Mouse (Mus musculus) C2C12 (cell line): Measurements from ENCODE around the gene Gm30083. TPM values are rescaled to one million over a fixed set of nuclear protein-coding genes. Genes with fewer than 3 reads are reported as not detected.

Source experiments
- H3K27me3 ChIP-seq: one replicate; pipeline ENCODE4 v1.6.1; 2011; ENCODE audit not compliant: control insufficient read depth, insufficient read depth, insufficient read length
- H3K36me3 ChIP-seq: one replicate; pipeline ENCODE4 v1.6.1; 2011; ENCODE audit not compliant: control insufficient read depth, insufficient read depth
- H3K4me3 ChIP-seq: one replicate; pipeline ENCODE4 v1.5.1; 2011; ENCODE audit warnings: mild to moderate bottlenecking, control low read depth; ENCODE audit not compliant: poor library complexity, insufficient read depth, severe bottlenecking
- H3K79me2 ChIP-seq: one replicate; pipeline ENCODE4 v1.6.1; 2011; ENCODE audit not compliant: control insufficient read depth, insufficient read depth
- H3K79me3 ChIP-seq: one replicate; pipeline ENCODE4 v1.6.1; 2011; ENCODE audit warnings: low read depth, control low read depth
- H3ac ChIP-seq: one replicate; pipeline ENCODE3; 2011; ENCODE audit warnings: low read depth; ENCODE audit not compliant: control insufficient read depth, insufficient read length
- CEBPB ChIP-seq: IDR thresholded peaks from one replicate; pipeline ENCODE4 v1.6.1; 2011; ENCODE audit warnings: low read depth, mild to moderate bottlenecking, control low read depth, moderate library complexity
- CTCF ChIP-seq: IDR thresholded peaks from one replicate; pipeline ENCODE4 v1.5.1; 2011; ENCODE audit not compliant: control insufficient read depth, insufficient read depth, insufficient read length
- FOSL1 ChIP-seq: IDR thresholded peaks from one replicate; pipeline ENCODE4 v1.8.0; 2011; ENCODE audit warnings: mild to moderate bottlenecking, low read length; ENCODE audit not compliant: poor library complexity, insufficient read depth, severe bottlenecking
- MAX ChIP-seq: IDR thresholded peaks from one replicate; pipeline ENCODE4 v1.6.1; 2011; ENCODE audit warnings: mild to moderate bottlenecking, control low read depth
- MYOD1 ChIP-seq: IDR thresholded peaks from one replicate; pipeline ENCODE4 v1.6.1; 2011; ENCODE audit warnings: low read depth; ENCODE audit not compliant: control insufficient read depth, insufficient read length
- MYOG ChIP-seq: IDR thresholded peaks from one replicate; pipeline ENCODE4 v1.6.1; 2011; ENCODE audit not compliant: control insufficient read depth, insufficient read length; ENCODE audit errors: extremely low read depth
- USF1 ChIP-seq: IDR thresholded peaks from one replicate; pipeline ENCODE4 v1.6.1; 2011; ENCODE audit warnings: low read depth, mild to moderate bottlenecking, control low read depth, moderate library complexity
- polyA plus RNA-seq: library from polyadenylated mRNA; unstranded; fragments of >200 nt; fragmentation: generic; extraction: Trizol; gene quantifications from one replicate; pipeline ENCODE4 v1.2.1, GENCODE M21; 2012; ENCODE audit warnings: missing spikeins

Gene Gm30083
- polyA plus RNA-seq, 1 experiment = not detected

- H3K79me2 ChIP-seq = no peaks in the 10 kb centered on the region
- no peaks in the 10 kb centered on the region for H3K79me3 ChIP-seq
- no peaks in the 10 kb centered on the region for H3K36me3 ChIP-seq
- peaks cover 27% of the 10 kb centered on the region for H3K27me3 ChIP-seq
- no peak for TF ChIP-seq FOSL1
- TF ChIP-seq MYOD1 = no peak
- no peak for TF ChIP-seq CEBPB
- TF ChIP-seq MAX = no peak
- H3ac ChIP-seq = no peak overlapping the region
- no peak overlapping the region for H3K4me3 ChIP-seq
Measured at GRCm38 (mm10) chr14:33974752-33975151, 40.2 kb downstream of the Gm30083 start.

GRCm38 (mm10) chr14:33972679-33973078 lies 42.3 kb downstream of the Gm30083 start:
- Histone ChIP-seq H3K79me2 (no peaks in the 10 kb centered on the region), H3K4me3 (no peak overlapping the region), H3K79me3 (no peaks in the 10 kb centered on the region), H3ac (no peak overlapping the region), H3K27me3 (peaks cover 10% of the 10 kb centered on the region), H3K36me3 (no peaks in the 10 kb centered on the region)
- TF ChIP-seq CTCF (peak; percentile 64), FOSL1 (no peak)

GRCm38 (mm10) chr14:33965675-33966074 lies 49.3 kb downstream of the Gm30083 start:
- Histone ChIP-seq H3ac (no peak overlapping the region), H3K4me3 (no peak overlapping the region), H3K79me2 (no peaks in the 10 kb centered on the region), H3K36me3 (no peaks in the 10 kb centered on the region), H3K79me3 (no peaks in the 10 kb centered on the region), H3K27me3 (peaks cover 1% of the 10 kb centered on the region)
- TF ChIP-seq CEBPB = no peak

- TF ChIP-seq CTCF (peak; percentile 69), FOSL1 (no peak)
- Histone ChIP-seq H3ac (no peak overlapping the region), H3K4me3 (no peak overlapping the region), H3K27me3 (peaks cover 29% of the 10 kb centered on the region), H3K36me3 (no peaks in the 10 kb centered on the region), H3K79me3 (no peaks in the 10 kb centered on the region), H3K79me2 (no peaks in the 10 kb centered on the region)
Measured at GRCm38 (mm10) chr14:33959341-33959740, 55.6 kb downstream of the Gm30083 start.

GRCm38 (mm10) chr14:33958841-33959240 lies 56.1 kb downstream of the Gm30083 start:
- TF ChIP-seq USF1 (no peak), MYOG (no peak), CEBPB (no peak), CTCF (no peak), FOSL1 (no peak), MAX (no peak), MYOD1 (no peak)
- no peak overlapping the region for H3ac ChIP-seq
- no peaks in the 10 kb centered on the region for H3K79me2 ChIP-seq
- no peak overlapping the region for H3K4me3 ChIP-seq
- H3K79me3 ChIP-seq = no peaks in the 10 kb centered on the region
- peaks cover 31% of the 10 kb centered on the region for H3K27me3 ChIP-seq
- no peaks in the 10 kb centered on the region for H3K36me3 ChIP-seq

- Histone ChIP-seq H3K27me3 (peaks cover 31% of the 10 kb centered on the region), H3K79me3 (no peaks in the 10 kb centered on the region), H3ac (no peak overlapping the region), H3K79me2 (no peaks in the 10 kb centered on the region), H3K36me3 (no peaks in the 10 kb centered on the region), H3K4me3 (no peak overlapping the region)
- TF ChIP-seq MYOD1 (no peak), FOSL1 (no peak), MYOG (no peak), CEBPB (no peak), MAX (no peak), USF1 (no peak), CTCF (no peak)
Measured at GRCm38 (mm10) chr14:33958186-33958585, 56.8 kb downstream of the Gm30083 start.

- Histone ChIP-seq H3K79me3 (no peaks in the 10 kb centered on the region), H3ac (no peak overlapping the region), H3K27me3 (peaks cover 31% of the 10 kb centered on the region), H3K4me3 (no peak overlapping the region), H3K79me2 (no peaks in the 10 kb centered on the region), H3K36me3 (no peaks in the 10 kb centered on the region)
- no peak for TF ChIP-seq MYOG
Measured at GRCm38 (mm10) chr14:33956055-33956454, 58.9 kb downstream of the Gm30083 start.
